In the genomic region with DNA sequence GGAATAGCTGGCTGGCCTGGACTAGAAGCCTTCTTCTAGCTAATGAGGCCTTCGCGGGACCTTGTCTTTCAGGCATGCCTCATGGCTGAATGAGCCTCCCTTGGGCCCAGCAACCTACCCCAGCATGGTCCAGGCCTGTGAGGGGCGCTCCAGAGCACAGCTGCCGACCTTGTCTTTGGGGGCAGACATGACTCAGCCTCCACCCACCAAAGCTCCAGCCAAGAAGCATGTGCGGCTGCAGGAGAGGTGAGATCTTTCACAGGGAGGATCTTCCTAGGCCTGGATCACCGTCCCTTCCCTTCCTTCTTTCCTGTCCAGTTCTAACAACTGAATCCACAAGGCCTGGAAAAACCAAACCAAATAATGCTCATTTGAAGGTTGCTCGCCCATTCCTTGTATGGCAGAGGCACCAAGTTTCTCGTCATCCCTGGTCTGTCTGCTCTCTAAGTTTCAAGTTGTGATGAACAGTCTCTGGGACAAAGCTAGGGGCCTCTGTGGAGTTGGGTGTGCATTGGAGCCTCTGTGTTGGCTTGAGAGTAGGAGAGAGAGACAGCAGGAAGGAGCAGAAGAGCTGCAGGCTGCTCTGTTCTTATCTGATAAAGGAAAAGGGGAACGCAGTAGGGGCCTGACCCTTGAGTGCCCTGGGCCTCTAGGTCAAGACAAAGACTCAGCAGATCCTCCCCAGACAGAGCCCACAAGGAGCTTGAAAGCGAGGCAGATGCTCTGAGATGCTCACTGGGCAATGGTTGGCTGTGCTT, we compare ENCODE assay signal across 15 mouse cellular contexts. TPM values are rescaled to one million over a fixed set of nuclear protein-coding genes. Genes with fewer than 3 reads are reported as not detected.
DNase-seq lines count a peak whose midpoint lies in the region; ATAC-seq and TF ChIP-seq lines count a peak whose summit lies in the region.
"Had no signal": no experiment of that assay in that cellular context is flagged by ENCODE, and none has a peak within 500 bp of the region (broad histone marks: within the 10 kb centered on the region; RNA-seq: fewer than 3 reads in every experiment).

No protein-coding gene starts in this region.

- peak in 1 of 2 experiments; percentile 60; a peak in 2 of 4 replicates for TF ChIP-seq POLR2A in MEL (IDR thresholded peaks at IDR 0.05; ENCODE audit: control insufficient read depth in 1 of 2, insufficient read depth in 1 of 2, low read depth in 1 of 2, low read length in 2 of 2, poor library complexity in 1 of 2)
- TF ChIP-seq POLR2A in kidney, adult 2 months (IDR thresholded peaks at IDR 0.05; ENCODE audit: low read depth, low read length): no peak

- TF ChIP-seq EP300 in MEL (IDR thresholded peaks at IDR 0.05; ENCODE audit: low read depth in 1 of 2, low read length in 2 of 2): peak in 1 of 2 experiments; percentile 28; a peak in 2 of 4 replicates
- no peak for TF ChIP-seq EP300 in liver, embryonic 14.5 days (IDR thresholded peaks at IDR 0.05; ENCODE audit: low read depth)
- TF ChIP-seq EP300 in stomach, postnatal 0 days (optimal IDR thresholded peaks at IDR 0.05): no peak

- peaks cover 47% of the 10 kb centered on the region for H3K79me2 ChIP-seq in MEL (ENCODE audit: control insufficient read depth, insufficient read depth, low read length, poor library complexity)

- peak; percentile 85 for DNase-seq in 416B (ENCODE audit: low read depth)
- DNase-seq in MEL (ENCODE audit: low read depth, low spot score): peak; percentile 82
- DNase-seq in liver, embryonic 14.5 days (ENCODE audit: low read depth in 3 of 3, low spot score in 3 of 3): no peak
- no peak for DNase-seq in stomach, postnatal 0 days (ENCODE audit: low spot score)
- DNase-seq in kidney, adult 2 months: no peak
- DNase-seq in cerebellum, adult 11 months: no peak
- DNase-seq in left cerebral cortex, postnatal 25 days (ENCODE audit: low spot score in 2 of 2): no peak
- DNase-seq: cerebellum, postnatal 14 days had no signal

- H3K36me3 ChIP-seq in MEL (ENCODE audit: control insufficient read depth in 1 of 2, insufficient read depth in 2 of 2, low read length in 2 of 2): peaks cover 6 to 37% of the 10 kb centered on the region in 2 experiments
- no peaks in the 10 kb centered on the region; the same call in 1 of the 2 replicates for H3K36me3 ChIP-seq in liver, embryonic 14.5 days (replicated peaks; ENCODE audit: control insufficient read depth, insufficient read depth, low read depth)
- H3K36me3 ChIP-seq in stomach, postnatal 0 days (ENCODE audit: control insufficient read depth, insufficient read depth, low read length): no peaks in the 10 kb centered on the region
- H3K36me3 ChIP-seq in kidney, adult 2 months (ENCODE audit: control insufficient read depth, insufficient read depth, low read length): no peaks in the 10 kb centered on the region
- H3K36me3 ChIP-seq: embryonic facial prominence, embryonic 13.5 days; forebrain, embryonic 15.5 days had no signal

- H3K4me1 ChIP-seq in MEL (ENCODE audit: control insufficient read depth in 1 of 2, insufficient read depth in 2 of 2, low read length in 2 of 2): peaks cover 8 to 36% of the 10 kb centered on the region in 2 experiments
- H3K4me1 ChIP-seq in liver, embryonic 14.5 days (replicated peaks; ENCODE audit: control insufficient read depth in 2 of 2, insufficient read depth in 2 of 2, low read length in 1 of 2): peaks cover 26 to 33% of the 10 kb centered on the region in 2 experiments
- H3K4me1 ChIP-seq in stomach, postnatal 0 days (replicated peaks; ENCODE audit: control insufficient read depth, insufficient read depth): no peaks in the 10 kb centered on the region
- H3K4me1 ChIP-seq in kidney, adult 2 months (ENCODE audit: control insufficient read depth, insufficient read depth, low read length): no peaks in the 10 kb centered on the region
- H3K4me1 ChIP-seq: forebrain, embryonic 15.5 days had no signal

- H3K27me3 ChIP-seq in MEL (ENCODE audit: control insufficient read depth in 1 of 2, insufficient read depth in 2 of 2, low read length in 2 of 2): no peaks in the 10 kb centered on the region
- H3K27me3 ChIP-seq in liver, embryonic 14.5 days (ENCODE audit: control insufficient read depth, insufficient read depth, low read length): no peaks in the 10 kb centered on the region; the same call in 1 of the 2 replicates
- H3K27me3 ChIP-seq in stomach, postnatal 0 days (ENCODE audit: control insufficient read depth, insufficient read depth, low read length): no peaks in the 10 kb centered on the region
- no peaks in the 10 kb centered on the region for H3K27me3 ChIP-seq in kidney, adult 2 months (replicated peaks; ENCODE audit: control insufficient read depth, insufficient read depth, low read length)
- H3K27me3 ChIP-seq: forebrain, embryonic 15.5 days had no signal

- TF ChIP-seq RAD21 in MEL (IDR thresholded peaks at IDR 0.05; ENCODE audit: low read depth, low read length): no peak

- H3K4me2 ChIP-seq in liver, embryonic 14.5 days (ENCODE audit: low read depth): peak overlapping the region; percentile 63
- H3K4me2 ChIP-seq in stomach, postnatal 0 days (replicated peaks; ENCODE audit: low read depth): no peak overlapping the region
- H3K4me2 ChIP-seq: embryonic facial prominence, embryonic 13.5 days; forebrain, embryonic 15.5 days had no signal

- H3K4me3 ChIP-seq in MEL (ENCODE audit: control insufficient read depth in 1 of 2, insufficient read depth in 1 of 2, low read depth in 2 of 2, low read length in 2 of 2): peak overlapping the region; percentile 76 to 86
- H3K4me3 ChIP-seq in liver, embryonic 14.5 days (ENCODE audit: insufficient read depth in 1 of 2, low read depth in 2 of 2, low read length in 2 of 2): peak overlapping the region; percentile 41 to 53
- no peak overlapping the region for H3K4me3 ChIP-seq in stomach, postnatal 0 days (ENCODE audit: low read depth, low read length)
- H3K4me3 ChIP-seq in kidney, adult 2 months (ENCODE audit: insufficient read depth, low read depth, low read length): no peak overlapping the region
- H3K4me3 ChIP-seq: embryonic facial prominence, embryonic 13.5 days; forebrain, embryonic 15.5 days had no signal

- WGBS in liver, embryonic 14.5 days (ENCODE audit: insufficient replicate concordance): 14% methylated on average over 10 of the region's 10 CpGs
- 75% methylated on average over 10 of the region's 10 CpGs for whole genome bisulfite sequencing in stomach, postnatal 0 days
- 88% methylated on average over 10 of the region's 10 CpGs for WGBS in kidney, adult 2 months

- intact Hi-C loops in left cerebral cortex, postnatal 25 days (cut with DNase I): no loop called here

- TF ChIP-seq CTCF in MEL (IDR thresholded peaks at IDR 0.05 in 2 of 3, conservative IDR thresholded peaks at IDR 0.05 in 1 of 3; ENCODE audit: control insufficient read depth in 1 of 3, insufficient read depth in 1 of 3, low read depth in 2 of 3, low read length in 3 of 3, poor library complexity in 1 of 3, severe bottlenecking in 1 of 3): peak; percentile 46 to 64 (median 50); a peak in 5 of 6 replicates
- TF ChIP-seq CTCF in liver, embryonic 14.5 days (IDR thresholded peaks at IDR 0.05; ENCODE audit: low read depth): peak; percentile 55
- no peak for TF ChIP-seq CTCF in stomach, postnatal 0 days (IDR thresholded peaks at IDR 0.05; ENCODE audit: low read depth)
- no peak for TF ChIP-seq CTCF in kidney, adult 2 months (conservative IDR thresholded peaks at IDR 0.05; ENCODE audit: insufficient read depth, insufficient read length, low read depth, low read length)

- peak overlapping the region; percentile 97 for H3K9ac ChIP-seq in MEL (ENCODE audit: control insufficient read depth, low read depth, low read length, poor library complexity, severe bottlenecking)
- H3K9ac ChIP-seq in liver, embryonic 14.5 days (replicated peaks): peak overlapping the region; percentile 53
- peak overlapping the region; percentile 27 for H3K9ac ChIP-seq in stomach, postnatal 0 days (ENCODE audit: low read length)
- H3K9ac ChIP-seq: embryonic facial prominence, embryonic 13.5 days; forebrain, embryonic 15.5 days had no signal

- no peaks in the 10 kb centered on the region for H3K9me3 ChIP-seq in MEL (replicated peaks; ENCODE audit: insufficient read depth, low read length)
- H3K9me3 ChIP-seq in liver, embryonic 14.5 days (ENCODE audit: control insufficient read depth, low read length): no peaks in the 10 kb centered on the region
- no peaks in the 10 kb centered on the region for H3K9me3 ChIP-seq in stomach, postnatal 0 days (ENCODE audit: control insufficient read depth, low read length)
- H3K9me3 ChIP-seq: embryonic facial prominence, embryonic 13.5 days; forebrain, embryonic 15.5 days had no signal

- ATAC-seq in liver, embryonic 14.5 days (ENCODE audit: insufficient read depth): no peak
- no peak for ATAC-seq in stomach, postnatal 0 days (ENCODE audit: low FRiP score, low TSS enrichment)
- ATAC-seq: forebrain, embryonic 15.5 days; intestine, embryonic 16.5 days had no signal

- peak overlapping the region; percentile 99 for H3K27ac ChIP-seq in MEL (ENCODE audit: control insufficient read depth, low read depth, low read length)
- H3K27ac ChIP-seq in liver, embryonic 14.5 days: peak overlapping the region; percentile 41
- H3K27ac ChIP-seq in stomach, postnatal 0 days (replicated peaks): no peak overlapping the region
- H3K27ac ChIP-seq in kidney, adult 2 months (ENCODE audit: insufficient read depth, low read depth, low read length): no peak overlapping the region
- H3K27ac ChIP-seq: embryonic facial prominence, embryonic 13.5 days; forebrain, embryonic 15.5 days had no signal

RNA-seq across cellular contexts. Expression of gene Ptpn7, which starts 1.4 kb away (rescaled TPM):
- 173 and 202 TPM in 2 replicates for total RNA-seq in MEL (2012; rRNA removed)
- 100 to 1,000 TPM in 1 of 2 experiments, not detected in 1; 215 TPM for polyA plus RNA-seq in MEL (2012; ENCODE audit: insufficient read depth in 1 of 2, insufficient read length in 2 of 2, low read depth in 1 of 2, low replicate concordance in 2 of 2, missing spikeins in 1 of 2)
- polyA plus RNA-seq in liver, embryonic 14.5 days (2012; rRNA removed): 11.9 and 12.4 TPM in 2 replicates
- polyA plus RNA-seq in liver, embryonic 14.5 days (2014; fragmentation: Nextera tagmentation; extraction: Ambion mirVana): 8.6 and 9.4 TPM in 2 replicates
- 0.32 and 0.46 TPM in 2 replicates for polyA plus RNA-seq in stomach, postnatal 0 days (2015; fragmentation: Nextera tagmentation; extraction: Ambion mirVana)
- 0.73 and 2.5 TPM in 2 replicates for polyA plus RNA-seq in kidney, adult 2 months (2012; rRNA removed)
- 1 to 10 TPM in 1 of 2 experiments, under 1 TPM in 1; 0.16 to 1.0 TPM for total RNA-seq in left cerebral cortex, postnatal 25 days (2021)

RNA-seq across cellular contexts. Expression of gene Arl8a, which starts 12.8 kb away (rescaled TPM):
- total RNA-seq in MEL (2012; rRNA removed): 8.0 and 9.0 TPM in 2 replicates
- polyA plus RNA-seq in MEL (2012; ENCODE audit: insufficient read depth in 1 of 2, insufficient read length in 2 of 2, low read depth in 1 of 2, low replicate concordance in 2 of 2, missing spikeins in 1 of 2): 10 to 100 TPM in 1 of 2 experiments, not detected in 1; 47.7 TPM
- polyA plus RNA-seq in liver, embryonic 14.5 days (2012; rRNA removed): 8.1 and 9.2 TPM in 2 replicates
- polyA plus RNA-seq in liver, embryonic 14.5 days (2014; fragmentation: Nextera tagmentation; extraction: Ambion mirVana): 7.2 and 8.5 TPM in 2 replicates
- polyA plus RNA-seq in stomach, postnatal 0 days (2015; fragmentation: Nextera tagmentation; extraction: Ambion mirVana): 42.2 and 43.9 TPM in 2 replicates
- 95.2 and 107 TPM in 2 replicates for polyA plus RNA-seq in kidney, adult 2 months (2012; rRNA removed)
- total RNA-seq in left cerebral cortex, postnatal 25 days (2021): 100 to 1,000 TPM; 261 to 278 TPM

RNA-seq across cellular contexts. Expression of gene Lgr6, which starts 28.8 kb away (rescaled TPM):
- 0.04 and 0.07 TPM in 2 replicates for total RNA-seq in MEL (2012; rRNA removed)
- polyA plus RNA-seq in MEL (2012; ENCODE audit: insufficient read depth in 1 of 2, insufficient read length in 2 of 2, low read depth in 1 of 2, low replicate concordance in 2 of 2, missing spikeins in 1 of 2): under 1 TPM in 1 of 2 experiments, not detected in 1; 0.10 TPM
- polyA plus RNA-seq in liver, embryonic 14.5 days (2012; rRNA removed): 0.02 TPM in 2 replicates
- 0.05 and 0.08 TPM in 2 replicates for polyA plus RNA-seq in liver, embryonic 14.5 days (2014; fragmentation: Nextera tagmentation; extraction: Ambion mirVana)
- polyA plus RNA-seq in stomach, postnatal 0 days (2015; fragmentation: Nextera tagmentation; extraction: Ambion mirVana): 0.35 and 1.0 TPM in 2 replicates
- polyA plus RNA-seq in kidney, adult 2 months (2012; rRNA removed): 0.42 and 0.75 TPM in 2 replicates
- total RNA-seq in left cerebral cortex, postnatal 25 days (2021): 1 to 10 TPM; 1.5 to 2.1 TPM
- total RNA-seq: hematopoietic stem cell, adult 5-6 weeks; neutrophil, adult 5-6 weeks had no signal

RNA-seq across cellular contexts. Expression of gene Gpr37l1, which starts 33.6 kb away (rescaled TPM):
- total RNA-seq in MEL (2012; rRNA removed): not detected in 2 replicates
- polyA plus RNA-seq in MEL (2012; ENCODE audit: insufficient read depth in 1 of 2, insufficient read length in 2 of 2, low read depth in 1 of 2, low replicate concordance in 2 of 2, missing spikeins in 1 of 2): not detected
- 0.01 TPM in 1 of 2 replicates, not detected in the other for polyA plus RNA-seq in liver, embryonic 14.5 days (2012; rRNA removed)
- not detected in 2 replicates for polyA plus RNA-seq in liver, embryonic 14.5 days (2014; fragmentation: Nextera tagmentation; extraction: Ambion mirVana)
- 3.1 and 3.4 TPM in 2 replicates for polyA plus RNA-seq in stomach, postnatal 0 days (2015; fragmentation: Nextera tagmentation; extraction: Ambion mirVana)
- polyA plus RNA-seq in kidney, adult 2 months (2012; rRNA removed): 0.75 and 0.98 TPM in 2 replicates
- 100 to 1,000 TPM; 182 to 212 TPM for total RNA-seq in left cerebral cortex, postnatal 25 days (2021)
- total RNA-seq: hematopoietic stem cell, adult 5-6 weeks; neutrophil, adult 5-6 weeks had no signal
- polyA plus RNA-seq: embryonic facial prominence, embryonic 13.5 days; lung, embryonic 16.5 days; testis, adult 2 months had no signal

Comparison
In these comparisons a context has a peak if more than half of its experiments do, and no peak if none do; other contexts are left out.
1. DNase-seq: peak in 416B (single experiment) and MEL (single experiment); none in liver, embryonic 14.5 days (0 of 3), stomach, postnatal 0 days (single experiment), kidney, adult 2 months (single experiment), cerebellum, adult 11 months (single experiment) and left cerebral cortex, postnatal 25 days (0 of 2).
2. H3K27ac ChIP-seq: peak in MEL (single experiment) and liver, embryonic 14.5 days (single experiment); none in stomach, postnatal 0 days (single experiment) and kidney, adult 2 months (single experiment).
3. H3K4me3 ChIP-seq: peak in MEL (2 of 2) and liver, embryonic 14.5 days (2 of 2); none in stomach, postnatal 0 days (single experiment) and kidney, adult 2 months (single experiment).
4. H3K9ac ChIP-seq: peak in every context shown above with its lines; median percentile 97 in MEL; 53 in liver, embryonic 14.5 days; 27 in stomach, postnatal 0 days.
5. CTCF ChIP-seq: peak in MEL (3 of 3) and liver, embryonic 14.5 days (single experiment); none in stomach, postnatal 0 days (single experiment) and kidney, adult 2 months (single experiment).